Mouse (Mus musculus): ENCODE results near the gene Slc39a11.

The Slc39a11 gene

DNA sequence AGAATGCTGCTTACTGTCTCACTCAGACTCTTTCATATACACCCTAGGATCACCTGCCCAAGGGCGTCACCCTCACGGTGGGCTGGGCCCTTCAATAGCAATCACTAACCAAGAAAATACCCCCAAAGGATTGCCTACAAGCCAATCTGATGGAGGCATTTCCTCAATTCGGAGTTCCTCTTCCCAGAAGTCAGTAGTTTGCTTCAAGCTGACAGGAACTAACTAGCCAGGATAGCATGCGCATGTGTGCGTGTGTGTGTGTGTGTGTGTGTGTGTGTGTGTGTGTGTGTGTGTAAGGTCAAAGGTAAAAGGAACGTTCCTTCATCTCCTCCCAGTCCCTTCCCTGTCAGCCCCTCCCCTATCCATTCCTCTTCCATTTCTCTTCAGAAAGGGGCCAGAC, 199.9 kb downstream of the Slc39a11 start:
- no peak for DNase-seq

DNA sequence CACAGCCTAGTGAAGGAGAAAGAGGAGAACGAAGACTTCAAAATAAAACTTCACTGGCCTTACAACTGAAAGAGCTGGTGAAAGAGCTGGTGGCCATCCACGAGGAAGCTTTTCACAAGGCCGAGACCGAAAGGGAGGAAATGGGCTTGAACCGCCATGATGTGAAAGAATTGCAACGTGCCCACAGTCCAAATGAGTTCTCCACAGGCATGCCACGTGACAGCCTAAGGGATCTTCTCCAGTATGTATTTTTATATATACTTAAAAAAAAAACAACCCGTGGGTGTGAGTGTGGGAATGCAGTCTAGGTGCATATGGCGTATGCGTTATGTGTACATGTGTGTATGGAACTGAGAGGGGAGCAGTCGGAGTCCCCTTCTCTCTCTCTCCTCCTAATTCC, 207.8 kb downstream of the Slc39a11 start:
- no peak for DNase-seq

DNA sequence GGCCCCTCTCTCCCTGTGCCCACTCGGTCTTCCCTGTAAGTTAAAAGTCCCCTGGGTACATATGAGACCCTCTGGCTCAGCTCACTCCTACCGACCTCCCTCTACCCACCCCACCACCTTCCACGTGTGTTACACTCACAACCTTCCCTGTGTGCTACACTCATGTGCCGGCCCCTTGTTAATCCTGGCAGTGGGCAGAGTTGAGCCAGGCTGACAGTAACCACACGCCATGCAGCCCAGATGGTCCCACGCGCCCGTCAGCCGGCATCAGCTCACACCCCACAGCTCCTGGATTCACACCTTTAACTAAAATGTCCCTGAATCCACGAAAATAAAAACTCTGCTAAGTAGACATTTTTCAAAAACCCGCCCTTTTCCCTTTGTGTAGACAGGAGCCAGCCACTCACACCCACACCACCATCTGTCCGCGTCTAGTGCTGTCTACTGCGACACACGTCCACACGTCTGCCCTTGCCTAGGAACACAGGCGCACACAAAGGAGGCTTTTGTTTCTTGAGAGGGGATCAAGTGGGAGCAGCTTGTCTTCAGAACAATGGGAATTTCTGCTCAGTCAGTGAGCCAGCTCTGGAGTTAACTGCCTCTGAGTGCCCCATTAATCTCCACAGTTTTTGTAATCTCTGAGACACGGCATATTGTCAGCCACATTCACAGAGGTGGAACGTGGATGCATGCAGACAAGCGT, 210.4 kb downstream of the Slc39a11 start:
- no peak for DNase-seq

DNA sequence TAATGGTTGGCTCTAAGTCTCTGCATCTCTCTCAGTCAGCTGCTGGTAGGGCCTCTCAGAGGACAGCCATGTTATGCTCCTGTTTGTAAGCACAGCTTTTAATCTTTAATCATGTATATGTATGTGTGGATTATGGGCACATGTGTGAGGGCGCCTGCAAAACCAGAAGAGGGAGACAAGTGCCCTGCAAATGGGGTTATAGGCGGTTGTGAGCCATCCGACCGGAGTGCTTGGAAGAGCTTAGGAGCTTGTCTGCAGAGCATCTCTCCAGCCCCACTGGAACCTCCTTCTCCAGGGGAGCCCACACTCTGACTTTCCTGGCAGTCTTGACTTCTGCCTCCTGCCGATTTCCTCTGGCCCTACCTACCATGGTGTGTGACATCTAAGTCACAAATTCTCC, 211.0 kb downstream of the Slc39a11 start:
- no peak for DNase-seq

DNA sequence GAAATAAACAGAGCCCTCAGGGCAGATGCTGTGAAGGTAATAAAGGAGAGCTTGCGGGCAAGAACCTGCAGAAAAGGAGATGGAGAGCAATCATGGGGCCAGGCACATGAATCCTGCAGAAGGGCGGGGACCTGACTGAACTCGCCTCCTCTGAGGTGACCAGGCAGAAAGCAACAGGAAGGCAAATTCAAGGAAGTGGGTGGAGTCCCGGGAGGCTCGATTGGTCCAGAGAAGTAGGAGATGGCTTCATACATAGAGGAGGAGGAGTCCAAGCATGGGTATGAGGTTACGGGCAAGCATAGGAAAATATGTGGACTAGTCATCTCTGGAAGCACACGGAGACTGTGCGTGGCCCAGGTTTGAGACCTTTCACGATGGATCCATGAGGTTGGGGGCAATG, 212.5 kb downstream of the Slc39a11 start:
- no peak for DNase-seq

DNA sequence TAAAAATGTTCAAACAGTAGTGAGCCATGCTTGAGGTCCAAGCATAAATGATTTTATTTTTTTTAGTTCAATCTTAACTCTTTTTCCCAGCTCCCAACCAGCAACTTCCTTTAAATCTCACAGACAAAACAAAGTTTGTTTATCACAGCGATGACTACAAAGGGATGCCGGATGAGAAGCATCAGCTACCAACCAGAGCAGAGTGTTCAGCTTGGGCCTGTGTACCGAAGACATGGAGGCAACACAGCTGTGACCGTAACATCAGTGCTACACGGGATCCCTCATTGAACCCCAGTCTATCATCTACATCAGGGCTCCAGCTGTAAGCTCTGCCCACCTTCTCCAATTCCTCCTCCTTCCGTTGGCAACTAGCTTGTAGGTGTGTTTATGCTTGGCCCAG, 213.6 kb downstream of the Slc39a11 start:
- no peak for DNase-seq

DNA sequence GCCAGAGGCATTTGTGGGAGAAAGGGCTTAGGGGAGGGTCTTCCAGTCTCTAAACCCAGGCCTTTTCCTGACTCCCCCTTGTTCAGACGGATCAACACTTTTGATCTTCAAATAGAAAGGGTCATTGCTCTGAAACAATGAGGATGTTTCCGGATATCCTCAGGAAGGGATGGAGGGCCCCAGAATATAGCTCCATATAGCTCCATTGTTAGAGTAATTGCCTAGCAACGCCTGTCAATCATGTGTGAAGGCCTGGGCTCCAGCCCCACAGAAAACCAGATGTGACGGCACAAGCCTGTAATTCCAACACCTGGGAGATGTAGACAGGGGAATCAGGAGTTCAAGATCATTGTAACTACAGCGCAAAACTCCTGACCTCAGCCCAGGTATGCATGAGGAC, 214.2 kb downstream of the Slc39a11 start:
- no peak for DNase-seq

DNA sequence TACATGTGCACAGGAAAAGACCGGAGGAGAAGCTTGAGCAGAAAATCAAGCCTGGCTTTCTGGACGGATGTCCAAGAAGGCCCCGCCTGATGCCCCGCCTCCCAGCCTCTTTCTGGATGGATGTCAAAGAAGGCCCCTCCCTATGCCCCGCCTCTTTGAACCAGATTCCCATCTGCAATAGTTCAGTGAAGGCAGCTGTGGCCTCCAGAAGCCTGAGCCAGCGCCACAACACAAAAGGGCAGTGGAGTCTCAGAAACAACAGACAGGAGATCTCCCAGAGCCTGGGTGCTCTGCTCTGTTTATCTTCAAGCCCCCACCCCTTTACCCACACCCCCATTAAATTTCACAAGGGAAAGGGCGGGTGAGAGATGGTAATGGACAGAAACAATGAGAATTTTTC, 218.7 kb downstream of the Slc39a11 start:
- peak in 1 of 2 experiments; percentile 26 for DNase-seq

DNA sequence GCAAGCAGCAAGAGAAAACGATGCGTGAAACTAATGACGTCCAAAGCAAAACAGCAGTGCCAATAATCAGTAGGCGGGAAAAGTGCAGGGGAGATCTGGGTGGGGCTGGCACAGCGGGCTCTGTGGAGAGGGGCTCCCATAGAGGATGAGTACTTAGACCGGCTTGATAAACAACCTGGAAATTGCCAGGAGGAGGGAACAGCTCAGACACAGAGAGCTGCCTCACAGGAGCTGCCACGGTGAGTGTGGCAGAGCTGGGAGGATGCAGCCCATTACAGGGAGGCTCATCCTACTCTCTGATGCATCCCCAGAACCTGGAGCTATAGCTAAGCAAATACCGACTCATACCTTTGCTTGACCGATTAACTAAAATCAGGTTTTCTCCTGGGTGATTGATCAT, 224.0 kb downstream of the Slc39a11 start:
- no peak for DNase-seq

DNA sequence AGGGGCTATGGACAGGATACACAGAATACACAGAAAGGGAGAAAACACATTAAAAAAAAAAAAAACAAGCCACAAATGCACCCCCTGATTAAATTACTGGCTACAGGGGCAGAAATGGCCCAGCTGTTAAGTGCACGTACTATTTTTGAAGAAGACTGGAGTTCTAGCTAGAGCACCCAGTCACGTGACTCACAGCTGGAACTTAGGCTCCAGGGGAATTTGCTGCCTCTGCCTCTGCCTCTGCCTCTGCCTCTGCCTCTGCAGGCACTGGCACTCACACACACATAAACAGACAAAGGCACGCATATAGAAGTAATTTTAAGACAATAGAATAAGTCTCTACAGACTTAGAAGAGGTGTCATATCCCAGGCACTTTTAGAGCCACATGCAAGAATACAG, 224.4 kb downstream of the Slc39a11 start:
- no peak for DNase-seq

DNA sequence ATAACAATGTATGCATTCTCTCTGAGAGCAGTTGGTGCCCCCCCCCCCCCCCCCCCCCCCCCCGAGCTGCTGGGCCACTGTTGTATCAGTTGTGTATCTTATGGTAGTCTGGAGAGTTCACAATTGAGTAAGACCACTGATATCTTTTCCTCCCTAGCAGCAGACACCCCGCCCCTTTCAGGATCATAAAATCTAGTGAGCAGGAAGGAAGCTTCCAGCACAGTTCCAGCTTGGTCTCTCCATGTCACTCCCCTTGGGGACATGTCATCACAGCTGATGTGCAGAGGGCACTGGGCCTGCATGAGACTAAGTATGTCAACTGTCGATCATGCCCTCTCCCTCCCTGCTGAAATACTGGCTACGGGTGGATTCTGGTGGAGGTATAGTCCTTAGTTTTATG, 225.1 kb downstream of the Slc39a11 start:
- DNase-seq: no peak

DNA sequence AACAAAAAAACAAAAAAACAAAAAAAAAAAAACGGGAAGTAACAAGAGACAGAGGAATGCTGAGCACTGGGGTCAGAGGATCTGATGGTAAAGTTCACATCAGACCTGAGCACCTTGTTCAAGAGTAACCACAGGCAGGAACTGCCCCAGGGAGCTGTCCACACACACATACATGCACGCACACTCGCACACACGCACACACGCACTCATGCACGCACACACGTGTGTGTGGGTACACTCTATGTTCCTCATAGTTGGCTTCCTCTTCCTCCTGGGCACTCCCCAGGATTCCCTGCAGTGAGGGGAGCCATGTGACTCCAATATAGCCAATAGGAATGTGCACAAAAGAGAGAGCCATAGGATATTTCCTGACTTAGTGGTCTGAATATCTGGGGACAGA, 227.3 kb downstream of the Slc39a11 start:
- DNase-seq: no peak

DNA sequence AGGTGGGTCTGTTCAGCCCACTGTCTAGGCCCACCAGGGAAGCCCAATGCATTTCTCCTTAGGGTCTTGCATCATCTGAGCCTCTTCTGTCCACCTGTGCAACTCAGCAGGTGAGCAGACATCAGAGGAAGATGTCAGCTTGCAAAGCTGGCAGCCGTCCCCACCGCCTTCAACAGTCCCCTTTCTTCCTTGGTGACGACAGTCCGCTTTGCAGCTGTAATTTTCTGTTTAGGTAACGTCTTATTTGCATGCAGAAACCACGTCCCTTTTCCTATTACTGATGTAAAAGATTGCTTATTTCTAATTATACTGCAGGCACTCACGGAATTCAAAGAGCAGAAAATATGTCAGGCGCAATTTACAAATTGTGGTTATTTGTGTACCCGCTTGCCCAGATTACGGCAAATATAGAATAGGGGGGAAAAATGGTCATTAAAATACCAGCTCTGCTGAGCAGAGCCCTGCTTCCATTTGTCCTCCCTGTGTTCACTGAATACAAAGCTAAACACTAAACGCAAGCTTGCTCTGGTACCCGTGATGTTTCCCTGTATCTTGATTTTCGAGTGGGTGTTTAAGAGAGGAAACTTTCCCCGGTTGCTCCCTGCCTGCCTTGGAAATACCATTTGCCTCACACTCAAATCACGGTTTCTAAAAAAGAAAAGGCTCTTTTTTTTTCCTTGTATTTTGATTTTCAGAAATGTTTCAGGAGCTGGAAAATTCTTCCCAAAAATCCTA, 230.8 kb downstream of the Slc39a11 start:
- no peak for DNase-seq

DNA sequence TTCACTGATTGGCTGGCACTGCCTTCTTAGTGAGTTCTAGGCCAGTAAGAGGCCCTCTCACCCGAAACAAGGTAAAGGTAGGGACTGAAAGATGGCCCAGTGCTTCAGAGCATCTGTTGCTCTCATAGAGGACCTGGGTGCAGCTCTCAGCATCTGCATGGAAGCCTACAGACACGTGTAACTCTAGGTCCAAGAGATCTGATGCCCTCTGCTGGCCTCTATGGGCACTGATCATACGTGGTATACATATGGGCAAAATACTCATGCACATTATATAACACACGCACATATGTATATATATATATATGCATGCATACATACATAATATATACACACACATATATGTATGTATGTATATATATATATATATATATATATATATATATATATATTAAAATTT, 231.9 kb downstream of the Slc39a11 start:
- DNase-seq: no peak

DNA sequence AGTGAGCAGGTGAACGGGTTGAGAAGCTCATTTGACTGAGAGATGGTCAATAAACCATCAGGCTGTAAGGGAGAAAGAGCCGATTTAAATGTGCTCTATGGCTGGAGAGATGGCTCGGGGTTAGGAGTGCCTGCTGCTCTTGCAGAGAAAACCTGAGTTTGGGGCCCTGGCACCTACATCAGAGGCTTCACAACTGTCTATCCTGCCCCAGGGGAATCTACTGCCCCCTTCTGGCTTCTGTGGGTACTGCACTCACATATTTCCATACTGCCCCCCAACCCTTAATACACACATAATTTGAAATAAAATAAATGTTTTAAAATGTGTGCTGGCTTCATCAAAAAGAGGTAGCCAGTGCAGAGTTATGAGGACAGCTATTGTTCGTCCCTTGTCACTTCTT, 237.3 kb downstream of the Slc39a11 start:
- DNase-seq: no peak

DNA sequence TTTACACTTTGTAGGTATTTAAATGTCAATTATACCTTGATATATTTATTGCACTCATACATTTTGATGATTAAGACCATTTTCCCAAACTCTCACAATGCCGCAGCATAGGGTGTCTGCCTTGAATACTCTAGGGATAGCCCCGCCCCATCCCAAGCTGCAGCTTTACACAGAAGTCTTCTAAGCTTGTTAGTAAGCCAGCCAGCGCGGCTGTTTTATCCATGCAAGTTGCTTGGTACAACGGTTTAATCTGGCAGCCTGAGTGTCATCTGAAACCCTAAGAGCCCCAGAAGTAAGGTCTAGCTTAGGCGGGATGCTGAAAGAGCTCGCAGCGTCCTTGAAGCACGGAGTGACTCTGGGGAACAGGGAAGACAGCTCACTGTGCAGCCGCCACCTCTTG, 238.1 kb downstream of the Slc39a11 start:
- no peak for DNase-seq

DNA sequence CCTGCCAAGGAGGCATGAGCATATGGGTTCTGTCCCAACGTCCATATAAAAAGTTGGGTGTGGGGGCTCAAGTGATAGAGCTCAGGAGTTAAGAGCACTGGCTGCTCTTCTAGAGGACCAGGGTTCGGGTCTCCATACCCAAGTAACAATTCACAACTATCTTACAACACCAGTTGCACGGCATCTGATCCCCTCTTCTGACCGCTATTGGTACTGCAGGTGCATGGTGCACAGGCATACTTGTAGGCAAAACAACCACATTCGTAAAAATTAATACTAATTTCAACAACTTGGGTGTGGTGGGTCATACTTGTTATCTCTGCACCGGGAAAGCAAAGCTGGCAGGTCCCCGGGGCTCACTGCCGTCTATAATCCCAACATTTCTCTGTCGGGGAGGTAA, 240.8 kb downstream of the Slc39a11 start:
- DNase-seq: no peak

DNA sequence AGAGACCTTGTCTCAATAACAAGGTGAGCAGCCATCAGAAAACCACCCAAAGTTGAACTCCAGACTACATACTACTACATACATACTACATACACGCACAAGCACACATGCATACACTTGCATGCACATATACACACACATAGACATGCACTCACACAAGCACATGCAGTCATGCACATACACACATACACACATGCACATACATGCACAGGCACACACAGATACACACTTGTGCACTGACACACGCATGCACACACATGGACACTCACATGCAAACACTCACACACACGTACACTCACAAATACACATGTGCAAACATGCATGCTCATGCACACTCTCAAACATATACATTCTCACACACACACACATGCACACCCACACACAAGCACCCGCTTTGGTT, 242.4 kb downstream of the Slc39a11 start:
- DNase-seq: no peak

DNA sequence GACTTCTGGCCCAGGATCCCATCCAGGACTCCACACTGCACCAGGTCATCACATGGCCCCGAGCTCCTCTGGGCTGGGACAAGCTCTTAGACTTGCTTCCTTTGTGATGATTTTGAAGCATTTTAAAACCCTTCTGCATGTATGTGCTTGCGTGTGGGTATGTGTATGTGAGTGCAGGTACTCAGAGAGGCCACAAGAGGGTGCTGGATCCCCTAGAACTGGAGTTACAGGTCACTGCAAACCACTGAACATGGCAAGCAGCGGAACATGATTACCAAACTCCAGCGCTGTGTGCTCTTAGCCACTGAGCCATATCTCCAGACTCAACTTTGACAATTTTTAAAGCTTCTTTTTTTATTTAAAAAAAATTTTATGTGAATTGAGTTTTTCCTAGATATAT, 249.0 kb downstream of the Slc39a11 start:
- DNase-seq: no peak

DNA sequence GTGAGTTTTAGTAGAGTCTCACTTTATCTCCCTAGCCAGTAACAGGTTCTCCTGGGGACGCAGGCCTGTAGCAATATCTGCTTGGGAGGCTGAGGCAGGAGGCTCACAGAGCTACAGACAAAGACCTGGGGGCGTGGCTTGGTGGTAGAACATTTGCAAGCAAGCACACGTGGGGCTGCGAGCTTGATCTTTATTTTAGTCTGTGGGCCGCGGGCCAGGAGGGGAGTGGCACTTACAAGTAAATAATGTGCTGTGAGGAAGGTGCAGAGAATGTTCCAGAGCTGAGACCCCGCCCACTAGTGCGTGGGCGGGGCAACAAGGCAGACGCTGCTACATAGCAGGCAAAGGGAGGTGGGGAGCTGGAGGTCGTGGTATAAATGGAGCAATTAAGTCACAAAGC, 250.3 kb downstream of the Slc39a11 start:
- no peak for DNase-seq

DNA sequence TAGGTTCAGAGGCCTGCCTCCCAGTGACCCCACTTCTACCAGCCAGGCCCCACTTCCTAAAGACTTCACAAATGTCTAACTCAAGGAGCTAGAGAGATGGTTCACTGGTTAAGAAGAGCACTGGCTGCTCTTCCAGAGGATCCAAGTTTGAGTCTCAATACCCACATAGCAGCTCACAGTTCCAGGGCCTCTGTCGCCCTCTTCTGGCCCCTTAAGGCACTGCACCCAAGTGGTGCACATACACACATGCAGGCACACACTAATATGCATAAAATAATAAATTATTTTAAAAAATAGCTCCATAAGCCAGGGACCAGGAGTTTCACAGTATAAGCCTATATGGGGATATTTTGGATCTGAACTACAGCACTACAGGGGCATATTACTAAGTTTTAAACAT, 252.5 kb downstream of the Slc39a11 start:
- DNase-seq: no peak

DNA sequence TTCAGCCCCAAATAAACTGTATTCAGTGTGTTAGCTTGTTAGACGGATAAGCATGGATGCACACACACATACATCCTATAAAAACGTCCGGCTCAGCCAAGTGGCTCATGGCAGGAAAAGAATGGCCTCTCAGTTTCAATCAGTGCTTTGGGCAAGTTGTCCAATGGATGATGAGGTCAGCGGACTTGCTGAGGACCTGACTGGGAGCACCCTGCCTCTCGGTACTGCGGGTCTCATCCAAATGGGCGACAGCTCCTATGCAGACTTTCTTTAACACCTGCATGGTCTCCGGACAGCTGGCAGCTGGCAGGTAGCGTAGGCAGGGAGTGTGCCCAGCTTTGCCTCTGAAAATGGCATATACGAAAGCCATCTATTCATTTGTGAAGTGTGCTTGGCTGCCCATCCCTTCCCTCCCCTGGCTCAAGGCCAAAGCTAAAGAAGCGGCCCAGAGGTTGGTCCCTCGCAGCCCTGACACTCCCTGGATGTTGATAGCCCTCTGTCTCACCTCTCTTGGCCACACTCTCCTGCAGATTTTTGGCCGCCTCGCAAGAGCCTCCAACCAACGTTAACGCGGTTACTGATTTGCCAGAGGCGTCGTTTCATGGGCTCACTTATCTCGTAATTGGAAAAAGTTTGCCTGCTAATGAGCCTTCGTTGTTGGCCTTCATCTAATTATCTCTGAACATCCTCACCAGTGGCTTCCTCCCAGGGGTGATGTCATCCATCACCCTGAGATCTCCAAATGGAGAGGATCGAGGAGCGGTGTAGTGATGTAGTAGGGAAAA, 256.3 kb downstream of the Slc39a11 start:
- DNase-seq: no peak

DNA sequence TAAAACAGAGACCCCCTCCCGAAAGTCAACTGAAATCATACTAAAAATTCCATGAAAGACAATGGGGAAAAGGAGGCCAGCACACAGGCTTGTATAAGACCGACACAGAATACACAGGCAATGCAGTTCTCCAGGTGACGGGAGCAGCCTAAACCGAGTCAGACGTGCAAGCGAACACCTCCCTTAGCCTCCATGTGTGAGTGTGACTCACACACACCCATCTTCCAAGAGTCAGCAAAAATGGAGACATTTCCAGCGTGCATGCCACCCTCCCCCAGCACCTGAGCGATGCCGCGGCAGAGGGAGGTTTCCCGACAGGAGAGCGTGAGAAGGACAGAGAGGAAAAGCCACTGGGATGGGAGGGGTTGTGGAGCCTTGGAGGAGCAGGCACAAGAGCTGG, 258.2 kb downstream of the Slc39a11 start:
- no peak for DNase-seq

DNA sequence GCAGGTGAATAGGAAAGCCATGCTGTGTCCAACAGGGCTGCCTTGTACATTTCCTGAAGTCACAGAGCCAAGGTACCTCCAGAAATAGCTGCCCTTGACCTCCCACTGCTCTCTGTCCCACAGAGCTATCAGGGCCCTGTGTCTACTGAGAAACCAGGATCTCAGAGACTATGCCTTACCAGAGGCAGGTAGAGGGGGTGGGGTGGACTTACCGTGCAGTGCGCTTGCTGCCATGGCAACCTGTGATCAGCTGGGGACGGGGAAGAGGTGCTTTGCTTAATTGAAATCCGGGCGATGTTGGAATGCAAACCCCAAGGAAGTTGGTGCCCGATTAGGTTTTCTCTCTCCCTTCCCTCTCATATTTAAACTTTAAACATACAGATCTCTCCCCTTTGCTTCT, 260.2 kb downstream of the Slc39a11 start:
- no peak for DNase-seq

Data from lung, adult 18-20 months (tissue).